Mouse (Mus musculus): ENCODE data around the gene Rpl41.

GRCm38 (mm10) chr10:128509203-128509602 lies 39.9 kb downstream of the Rpl41 start:
- no peak for TF ChIP-seq GATA1 (IDR thresholded peaks at IDR 0.05; ENCODE audit: borderline replicate concordance, low read length)
- TF ChIP-seq FLI1 (IDR thresholded peaks at IDR 0.05; ENCODE audit: low read length), result no peak
